Mouse (Mus musculus): ENCODE results near the gene Celf5.

DNA sequence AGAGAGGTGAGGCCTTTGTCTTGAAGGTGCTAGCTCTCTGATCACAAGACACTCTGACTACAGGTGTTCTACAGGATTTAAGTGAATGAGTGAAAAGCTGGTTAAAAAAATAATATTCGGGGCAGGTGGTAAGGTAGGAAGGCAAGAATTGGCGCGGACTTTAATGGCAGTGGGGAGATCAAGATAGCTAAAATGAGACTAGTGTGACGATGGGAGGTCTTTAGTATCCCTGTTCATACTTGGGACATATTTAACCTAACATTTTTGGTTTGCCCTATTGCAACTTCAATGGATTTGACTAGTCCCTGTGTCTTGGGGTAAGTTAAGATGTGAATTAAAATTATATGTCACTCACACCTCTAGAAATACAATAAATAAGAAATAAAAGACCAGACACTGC lies 14.5 kb upstream of the Celf5 start:
- TF ChIP-seq CTCF (conservative IDR thresholded peaks at IDR 0.05; ENCODE audit: insufficient read depth, insufficient read length, low read depth, low read length): no peak
- no peak for TF ChIP-seq POLR2A (IDR thresholded peaks at IDR 0.05; ENCODE audit: low read depth, low read length)
